Mouse (Mus musculus): ENCODE measurements around the gene Glt28d2. TPM values are rescaled to one million over a fixed set of nuclear protein-coding genes. Genes with fewer than 3 reads are reported as not detected.

The Glt28d2 gene
- total RNA-seq, 2 experiments from 2014 or later = 4.9 to 9.2 TPM

- intact Hi-C loops (cut with DNase I; ENCODE audit: low total_unique reads) = no loop called here
- no peak for DNase-seq
These were observed 53.7 kb downstream of the Glt28d2 start for GRCm38 (mm10) chr3:85833627-85834026.

DNA sequence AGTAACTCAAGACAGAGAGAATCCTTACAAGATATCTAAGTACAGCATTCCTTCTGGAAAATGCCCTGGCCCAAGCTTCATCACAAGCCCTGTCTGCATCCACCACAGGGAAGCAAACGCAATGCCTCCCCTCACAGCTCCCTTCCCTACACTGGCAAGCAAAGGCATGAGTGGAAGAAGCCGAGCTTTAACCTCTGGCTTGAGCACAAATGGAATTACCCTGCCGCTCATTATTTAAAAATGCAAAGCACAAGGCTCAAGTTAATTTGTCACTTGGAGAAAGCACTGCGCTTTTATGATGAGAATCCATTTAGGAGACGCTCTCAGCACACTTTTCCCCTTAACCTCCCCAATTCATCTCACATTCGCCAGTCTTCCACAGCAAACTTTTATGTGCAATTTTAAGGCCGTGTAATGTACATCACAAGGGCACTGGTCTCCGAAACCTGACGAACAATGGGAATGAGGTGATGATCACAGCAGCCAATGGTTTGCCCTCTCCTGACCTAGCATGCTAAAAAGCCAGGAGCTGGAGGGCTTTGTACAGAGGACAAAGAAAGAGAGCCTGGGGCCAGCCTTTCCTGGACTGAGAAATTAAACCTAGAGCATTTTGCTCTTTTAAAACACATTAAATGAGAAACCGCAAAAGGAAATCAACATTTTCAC lies 54.7 kb downstream of the Glt28d2 start:
- intact Hi-C loops (cut with DNase I; ENCODE audit: low total_unique reads) = no loop called here
- no peak for DNase-seq

GRCm38 (mm10) chr3:85831785-85832184 lies 55.5 kb downstream of the Glt28d2 start:
- DNase-seq = no peak
- intact Hi-C loops (cut with DNase I; ENCODE audit: low total_unique reads) = no loop called here

- intact Hi-C loops (cut with DNase I; ENCODE audit: low total_unique reads) = no loop called here
- DNase-seq = peak; percentile 46
These were observed 58.3 kb downstream of the Glt28d2 start for GRCm38 (mm10) chr3:85829047-85829446.

DNA sequence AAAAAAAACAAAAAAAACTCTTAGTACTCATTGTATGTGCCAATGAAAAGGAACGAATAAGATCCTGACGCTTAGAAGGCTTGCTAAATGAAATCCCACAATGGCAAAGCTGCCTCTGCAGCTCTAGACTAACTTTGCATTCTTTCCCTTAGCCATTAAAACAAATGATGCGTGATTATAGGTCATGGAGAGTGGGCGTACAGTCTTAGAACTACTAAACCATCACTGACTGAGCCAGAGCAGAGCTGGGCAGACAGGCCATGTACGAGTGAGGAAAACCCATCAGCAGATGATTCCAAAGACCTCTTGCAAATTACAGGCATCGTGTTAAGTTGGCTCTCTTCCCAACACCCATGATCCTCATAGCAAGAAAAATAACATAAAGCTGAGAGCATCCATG lies 59.5 kb downstream of the Glt28d2 start:
- no peak for DNase-seq
- intact Hi-C loops (cut with DNase I; ENCODE audit: low total_unique reads) = no loop called here

DNA sequence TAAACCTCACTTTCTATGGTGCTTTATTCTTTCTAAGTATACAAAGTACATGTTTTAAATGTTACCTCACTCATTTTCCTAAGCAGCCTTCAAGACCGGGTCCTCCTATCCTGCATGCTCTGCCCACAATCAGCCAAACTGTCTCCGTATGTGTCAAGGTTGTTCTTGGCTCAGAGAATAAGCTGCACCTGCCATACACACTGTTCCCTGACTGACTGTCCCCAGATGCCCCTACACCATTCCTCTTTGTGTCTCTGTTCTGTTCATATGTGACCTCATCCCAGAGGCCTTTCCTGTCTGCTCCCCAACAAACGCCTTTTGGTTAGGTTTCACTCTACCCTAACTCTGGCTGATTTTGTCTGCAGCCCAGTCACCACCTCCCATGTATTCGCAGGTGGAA lies 60.0 kb downstream of the Glt28d2 start:
- DNase-seq = no peak
- intact Hi-C loops (cut with DNase I; ENCODE audit: low total_unique reads) = no loop called here

- intact Hi-C loops (cut with DNase I; ENCODE audit: low total_unique reads) = no loop called here
- no peak for DNase-seq
These were observed 66.3 kb downstream of the Glt28d2 start for GRCm38 (mm10) chr3:85820839-85821548.

Other genes with a start within 250 kb of the Glt28d2 start
- gene Fam160a1, start 70.2 kb downstream of the Glt28d2 start, total RNA-seq (2021) = 10 to 100 TPM; 46.9 to 59.1 TPM
- 10 to 100 TPM; 32.3 to 43.3 TPM for gene Gm37240, start within 50 bp of the Glt28d2 start, total RNA-seq (2021)
- gene Sh3d19, start 83.6 kb upstream of the Glt28d2 start, total RNA-seq (2021) = 10 to 100 TPM; 23.1 to 23.2 TPM
- not detected for gene Prss48, start 115.0 kb upstream of the Glt28d2 start, total RNA-seq (2021)

Measured in gastrocnemius, postnatal 14 days (tissue).